Mouse (Mus musculus) left cerebral cortex, adult 8-10 months (tissue): Measurements from ENCODE around the gene Zbtb5. TPM values are rescaled to one million over a fixed set of nuclear protein-coding genes. Genes with fewer than 3 reads are reported as not detected.
"Not testable (repeated sequence)": the region's sequence is repeated elsewhere in the genome, so short reads cannot be mapped to it uniquely, and the experiment has no call there.

Experiments
- DNase-seq, 2 experiments: peaks; one replicate each; pipeline ENCODE4 v3.0.0; 2022; ENCODE audit warnings: low spot score in 2 of 2
- total RNA-seq, 4 experiments: library from RNA; stranded (reverse); gene quantifications; 2 replicates each; pipeline ENCODE4 v1.2.4; 2022

Gene Zbtb5
- 10 to 100 TPM in 1 of 4 experiments, 1 to 10 TPM in 3; 8.5 to 10.3 (median 9.5) TPM for total RNA-seq

DNA sequence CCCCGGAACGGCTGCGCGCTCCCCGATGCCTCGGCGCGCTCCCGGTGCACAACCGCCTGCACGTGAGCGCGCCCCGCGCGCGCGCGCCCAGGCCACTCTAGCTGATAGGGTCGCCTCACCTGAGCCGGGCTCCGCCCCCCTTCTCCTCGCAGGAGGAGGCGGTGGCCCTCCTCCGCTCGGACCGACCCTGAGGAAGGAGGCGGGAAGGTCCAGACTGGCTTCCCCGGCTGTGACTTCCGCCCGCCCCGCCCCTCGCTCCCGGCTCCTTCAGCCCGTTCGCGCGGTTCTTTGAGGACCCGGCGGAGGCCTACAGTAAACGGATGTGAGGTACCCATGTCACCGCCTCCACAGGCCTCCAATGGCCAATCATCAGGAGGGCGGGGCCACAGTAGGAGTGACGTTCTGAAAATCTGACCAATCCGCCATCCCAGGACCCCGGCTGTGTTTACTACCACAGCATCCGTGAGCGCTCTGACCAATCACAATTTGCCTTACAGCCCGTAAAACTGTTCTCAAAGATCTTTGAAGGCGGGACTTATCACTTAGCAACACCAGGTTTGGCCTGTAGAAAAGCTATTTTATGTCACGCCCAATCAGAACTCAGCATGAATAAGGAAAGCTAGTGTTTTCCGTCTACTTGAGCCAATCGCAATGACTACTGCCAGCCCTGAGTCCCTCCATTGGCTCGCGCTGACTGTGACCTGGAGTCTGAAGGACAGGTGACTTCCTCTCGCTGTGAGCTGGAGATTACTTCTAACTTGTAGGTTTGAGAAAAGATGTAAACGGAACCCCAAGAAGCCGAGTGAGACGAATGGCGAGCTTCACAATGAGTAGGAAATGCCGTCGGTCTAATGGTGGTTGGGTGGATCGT, at the start of gene Zbtb5:
Gene Zbtb5 (minus strand): TSS at position 308 of the 871 bp plus-strand sequence.
- DNase-seq: peak; percentile 97 to 100

DNA sequence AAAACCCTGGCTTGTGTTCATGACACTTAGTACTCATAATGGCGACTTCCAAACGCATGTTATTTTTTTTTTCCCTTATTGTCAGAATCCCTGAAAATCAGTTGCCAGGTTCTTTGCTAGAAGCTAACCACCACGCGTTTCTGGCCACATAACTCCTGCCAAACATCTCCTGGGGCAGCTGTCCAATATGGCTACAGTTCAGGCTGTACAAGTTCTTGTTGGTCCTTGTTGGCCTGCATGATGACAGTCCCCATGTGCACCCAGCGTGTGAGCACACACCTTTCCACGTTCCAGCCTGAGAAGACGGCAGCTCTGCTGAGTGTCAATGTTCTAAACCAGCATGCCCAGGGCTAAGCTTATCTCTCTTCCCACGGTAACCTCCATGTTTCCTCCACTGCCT, 43.2 kb upstream of the Zbtb5 start:
- DNase-seq: no peak

DNA sequence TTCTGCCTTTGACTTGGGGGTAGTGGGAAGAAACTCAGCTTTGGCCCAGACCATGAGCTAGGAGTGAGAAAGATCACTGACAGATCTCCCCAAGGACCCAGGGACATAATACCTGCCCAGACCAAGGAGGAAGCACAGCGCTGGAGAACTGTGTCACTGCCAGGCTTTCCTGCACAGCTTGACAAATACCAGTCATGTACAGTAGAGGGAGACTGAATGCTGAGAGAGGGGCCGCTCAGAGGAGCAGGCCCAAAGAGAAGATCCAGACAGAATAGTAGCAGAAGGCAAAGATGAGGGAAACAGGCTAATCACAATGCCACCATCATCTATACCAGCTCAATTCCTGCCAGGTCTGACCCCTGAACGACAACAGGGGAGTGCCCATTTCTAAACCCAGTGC, 42.6 kb upstream of the Zbtb5 start:
- DNase-seq: no peak

DNA sequence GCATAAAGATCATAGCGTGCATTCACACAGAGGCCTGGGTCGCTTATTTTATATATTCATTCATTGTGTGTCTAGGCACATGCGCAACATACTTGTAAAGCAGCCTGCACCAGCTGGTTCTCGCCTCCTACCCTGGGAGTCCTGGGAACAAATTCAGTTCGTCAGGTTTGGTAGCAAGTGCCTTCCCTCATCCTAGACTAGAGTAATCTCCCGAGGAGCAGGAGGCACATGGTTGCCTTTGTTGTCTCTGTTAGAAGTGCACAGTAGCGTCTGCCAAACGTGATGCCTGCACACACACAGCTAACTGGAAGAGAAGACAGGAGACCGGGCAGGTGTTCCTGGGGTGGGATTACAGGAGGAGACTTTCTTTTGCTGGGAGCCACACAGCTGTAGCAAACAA, 35.7 kb upstream of the Zbtb5 start:
- DNase-seq: peak in 1 of 2 experiments; percentile 37

DNA sequence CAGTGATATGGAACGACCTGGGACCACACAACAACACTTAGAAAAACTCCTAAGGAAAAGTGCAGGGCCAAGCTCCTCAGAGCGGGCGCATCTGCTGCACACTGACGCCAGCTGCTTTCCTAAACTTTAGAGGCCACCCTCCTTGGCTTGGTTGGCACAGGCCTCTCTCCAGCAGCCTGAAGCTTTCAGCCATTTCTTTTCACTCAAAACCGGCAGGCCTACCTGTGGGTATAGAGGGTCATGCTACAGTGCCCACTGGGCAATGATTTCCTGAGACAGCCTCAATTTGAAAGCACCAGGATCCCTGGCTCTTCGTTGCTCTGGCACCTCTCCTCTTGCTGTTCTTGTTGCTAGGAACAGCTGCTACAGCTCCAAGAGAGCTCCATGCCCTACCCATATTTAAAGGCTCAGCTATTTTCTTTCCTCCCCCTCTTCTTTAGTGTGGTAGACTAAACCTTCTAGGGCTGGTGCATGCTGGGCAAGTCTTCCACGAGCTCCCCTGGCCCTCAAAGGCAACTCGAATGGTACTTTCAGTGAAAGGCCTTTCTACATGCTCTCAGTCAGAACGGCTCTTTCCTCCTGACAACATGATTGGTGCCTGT, 35.2 kb upstream of the Zbtb5 start:
- no peak for DNase-seq

DNA sequence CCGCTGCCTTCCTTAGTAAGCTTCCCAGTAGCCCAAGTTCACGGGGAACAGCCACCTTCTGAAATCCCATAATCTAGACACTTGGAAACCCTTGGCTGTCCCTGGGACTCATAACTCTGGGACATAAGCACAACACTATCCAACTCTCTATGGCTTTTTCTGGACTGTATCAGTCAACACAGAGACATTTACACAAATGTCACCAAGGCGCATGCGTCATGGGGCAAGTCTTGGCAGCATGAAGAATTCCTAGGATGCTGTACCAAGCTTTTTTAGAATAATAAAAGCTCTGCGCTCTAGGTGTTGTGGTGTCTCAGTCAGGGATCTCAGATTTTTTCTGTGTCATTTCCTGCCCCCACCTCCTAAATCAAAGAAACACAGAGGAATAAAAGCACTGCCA, 34.5 kb upstream of the Zbtb5 start:
- no peak for DNase-seq

DNA sequence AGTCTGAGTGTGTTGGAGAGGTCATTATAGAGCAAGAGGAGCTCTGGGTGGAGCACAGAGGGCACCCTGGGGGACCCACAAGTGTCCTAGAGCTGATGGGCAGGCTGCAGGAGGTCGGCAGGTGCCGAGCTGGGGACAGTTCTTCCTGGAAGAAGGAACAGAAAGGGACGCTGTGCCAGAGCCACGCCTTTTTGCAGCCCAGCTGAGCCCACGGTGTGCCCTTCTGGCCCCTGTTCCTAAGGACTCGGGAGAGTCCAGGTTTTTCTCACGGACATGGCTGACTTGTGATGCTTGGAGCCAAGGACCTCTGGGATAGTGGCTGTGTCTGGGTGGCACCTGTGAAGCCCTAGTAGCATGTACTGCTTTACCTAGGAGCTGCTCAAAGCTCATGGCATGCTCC, 28.6 kb upstream of the Zbtb5 start:
- DNase-seq: no peak

DNA sequence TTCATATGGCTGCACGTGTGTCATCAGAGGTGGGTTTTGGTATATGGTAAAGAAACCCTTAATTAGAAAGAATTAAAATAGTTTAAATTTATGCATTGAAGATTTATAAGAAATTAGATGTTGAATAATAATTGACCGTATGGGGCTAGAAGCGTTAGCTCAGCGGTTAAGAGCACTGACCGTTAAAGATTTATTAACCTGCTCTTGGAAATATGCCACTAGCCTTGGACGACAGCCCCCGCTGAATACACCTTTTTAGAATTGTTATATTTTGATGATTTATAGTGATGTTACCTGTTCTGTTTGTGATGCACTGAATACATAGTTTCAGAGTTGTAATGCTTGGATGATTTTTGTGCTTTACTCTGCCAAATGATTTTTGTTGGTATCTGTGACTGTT, 27.3 kb upstream of the Zbtb5 start:
- DNase-seq: not testable (repeated sequence)

DNA sequence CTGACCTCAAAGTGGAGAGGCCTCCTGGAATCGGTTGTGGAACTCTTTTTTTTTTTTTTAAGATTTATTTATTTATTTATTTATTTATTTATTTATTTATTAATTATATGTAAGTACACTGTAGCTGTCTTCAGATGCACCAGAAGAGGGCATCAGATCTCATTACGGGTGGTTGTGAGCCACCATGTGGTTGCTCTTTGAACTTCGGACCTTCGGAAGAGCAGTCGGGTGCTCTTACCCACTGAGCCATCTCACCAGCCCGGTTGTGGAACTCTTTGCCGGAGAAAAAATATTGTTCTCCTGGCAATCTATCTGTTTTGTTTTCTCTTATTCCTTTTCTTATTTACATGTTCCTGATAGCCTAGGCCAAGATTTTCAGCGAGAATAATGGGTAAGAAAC, 26.7 kb upstream of the Zbtb5 start:
- DNase-seq: not testable (repeated sequence)

DNA sequence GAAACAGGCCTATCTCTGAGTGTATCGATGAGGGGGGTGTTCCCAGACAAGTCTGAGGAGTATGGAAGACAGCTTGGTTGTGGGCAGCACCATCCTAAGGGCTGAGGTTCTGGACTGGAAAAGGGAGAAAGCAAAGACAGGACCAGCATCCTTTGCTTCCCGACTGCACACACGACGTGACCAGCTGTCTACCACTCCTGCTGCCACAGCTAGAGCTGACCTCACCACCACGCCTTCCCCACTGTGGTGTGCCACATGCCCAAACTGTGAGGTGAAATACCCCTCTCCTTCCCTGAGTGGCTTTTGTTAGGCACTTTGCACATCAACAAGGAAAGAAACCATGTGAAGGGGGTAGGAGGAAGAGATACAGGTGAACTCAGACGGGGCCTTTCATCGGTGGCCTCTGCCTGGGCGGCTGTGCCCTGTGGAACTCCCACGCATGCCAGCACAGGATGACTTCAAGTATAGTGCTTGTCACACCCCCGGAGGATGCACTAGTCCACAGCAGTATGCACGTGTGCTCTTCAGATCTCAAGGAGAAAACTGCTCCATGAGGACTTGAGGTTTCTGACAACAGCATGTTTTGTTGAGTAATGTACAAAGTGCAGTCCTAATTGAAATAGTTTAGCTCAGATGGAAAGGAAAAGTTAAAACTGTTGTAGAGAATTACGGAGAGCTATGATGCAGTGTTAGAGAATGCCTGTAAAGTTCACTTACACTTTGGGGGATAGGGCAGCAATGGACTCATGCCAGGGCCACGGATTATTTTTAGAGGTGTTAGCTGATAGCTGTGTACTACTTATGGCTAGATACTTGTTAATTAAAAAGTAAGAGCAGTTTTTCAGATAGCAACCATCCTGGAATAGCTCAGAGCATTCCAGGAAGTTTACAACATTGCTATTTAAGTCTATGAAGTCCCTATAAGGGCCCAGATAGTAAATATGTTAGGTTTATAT, 25.5 kb upstream of the Zbtb5 start:
- DNase-seq: no peak

DNA sequence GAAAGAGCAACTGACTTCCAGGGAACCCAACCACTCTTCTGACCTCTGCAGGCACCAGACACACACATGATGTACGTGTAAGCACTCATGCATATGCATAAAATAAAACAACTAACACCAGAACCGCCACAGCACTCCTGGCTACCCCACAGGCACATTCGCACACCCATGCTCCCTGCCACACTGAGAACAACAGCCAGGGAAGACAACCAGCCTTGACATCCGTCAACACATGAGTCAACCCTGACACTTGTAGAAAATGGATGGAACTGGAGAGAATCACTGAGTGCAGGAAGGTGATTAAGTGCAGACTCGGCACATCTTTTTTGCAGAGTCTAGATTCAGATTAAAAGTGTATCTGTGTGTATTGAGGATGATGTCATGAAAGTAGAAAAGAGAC, 24.4 kb upstream of the Zbtb5 start:
- DNase-seq: no peak

DNA sequence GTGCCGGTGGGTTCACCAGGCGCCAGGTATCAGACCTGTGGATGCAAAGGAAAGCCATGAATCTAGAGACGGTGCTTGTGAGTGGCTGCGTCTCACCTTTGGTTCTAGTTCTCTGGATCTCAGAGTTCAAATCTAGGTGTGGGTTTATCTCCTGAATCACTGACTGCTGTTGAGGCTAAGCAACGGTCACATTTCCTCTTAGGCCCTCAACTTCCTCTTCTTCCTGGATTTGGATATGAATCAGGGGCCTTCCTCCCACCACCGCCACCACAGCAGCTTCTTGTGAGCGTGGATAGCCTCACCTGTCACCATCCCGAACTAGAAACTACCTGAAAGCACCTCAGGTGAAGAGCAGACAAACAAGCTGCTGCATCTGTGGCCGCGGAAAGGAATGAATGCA, 23.8 kb upstream of the Zbtb5 start:
- DNase-seq: no peak

DNA sequence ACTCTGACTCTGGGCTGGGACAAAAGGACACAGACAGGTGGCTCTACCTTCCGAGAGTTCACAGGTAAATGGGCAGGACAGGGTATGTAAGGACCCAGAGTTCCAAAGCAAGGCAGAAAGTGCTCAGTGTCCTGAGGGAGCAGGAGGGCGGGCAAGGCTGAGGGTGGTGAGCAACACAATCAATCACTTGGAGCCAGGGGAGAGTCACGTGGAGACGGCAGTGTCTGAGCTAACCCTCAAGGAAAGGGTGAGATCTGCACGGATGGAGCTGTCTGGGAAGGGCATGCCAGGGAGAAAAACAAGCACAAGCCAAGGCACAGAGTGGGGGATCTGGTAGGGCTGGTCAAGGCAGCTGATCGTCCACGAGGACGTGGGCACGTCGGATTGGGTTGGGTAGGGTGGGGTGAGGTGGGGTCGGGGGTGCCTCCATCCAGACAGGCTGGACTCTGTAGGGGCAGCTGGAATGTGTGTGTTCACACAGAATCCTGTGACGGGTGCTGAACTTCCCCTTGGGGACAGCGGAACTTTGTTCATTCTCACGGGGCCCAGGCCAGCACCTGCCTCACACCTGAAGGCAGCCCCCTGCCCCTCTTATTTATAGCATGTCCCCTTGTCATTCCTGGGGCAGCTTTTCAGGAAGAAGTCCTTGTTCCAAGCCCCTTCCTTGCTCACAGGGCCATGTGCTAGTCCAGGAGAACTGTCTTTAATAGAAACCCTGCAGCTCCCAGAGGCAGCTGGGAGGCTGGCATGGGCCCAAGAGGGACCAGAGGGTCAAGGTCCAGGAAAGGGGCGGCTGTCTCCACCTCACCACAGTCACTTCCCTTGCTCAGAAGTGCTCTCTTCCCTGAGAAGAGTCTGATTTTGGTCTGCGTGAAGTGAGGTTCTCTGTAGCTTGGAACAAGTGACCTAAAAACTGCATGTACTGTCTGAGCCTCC, 22.7 kb upstream of the Zbtb5 start:
- no peak for DNase-seq

DNA sequence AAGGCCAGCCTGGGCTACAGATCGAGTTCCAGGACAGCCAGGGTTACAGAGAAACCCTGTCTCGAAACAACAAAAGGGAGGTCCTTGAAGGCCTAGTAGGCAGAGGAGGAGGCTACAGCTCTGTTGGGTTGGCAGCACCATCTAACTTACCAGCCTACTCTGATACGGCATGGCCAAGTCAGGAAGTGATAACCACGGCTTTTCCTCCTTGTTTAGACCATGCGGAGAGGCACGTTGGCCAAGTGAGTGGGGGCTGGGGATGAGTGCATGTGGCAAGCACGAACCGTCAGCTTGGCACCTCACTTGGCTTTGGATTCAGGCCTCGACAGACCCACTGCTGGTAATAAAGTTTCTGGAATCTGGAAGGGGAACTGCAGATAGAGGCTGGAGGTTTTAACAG, 20.4 kb upstream of the Zbtb5 start:
- DNase-seq: no peak

DNA sequence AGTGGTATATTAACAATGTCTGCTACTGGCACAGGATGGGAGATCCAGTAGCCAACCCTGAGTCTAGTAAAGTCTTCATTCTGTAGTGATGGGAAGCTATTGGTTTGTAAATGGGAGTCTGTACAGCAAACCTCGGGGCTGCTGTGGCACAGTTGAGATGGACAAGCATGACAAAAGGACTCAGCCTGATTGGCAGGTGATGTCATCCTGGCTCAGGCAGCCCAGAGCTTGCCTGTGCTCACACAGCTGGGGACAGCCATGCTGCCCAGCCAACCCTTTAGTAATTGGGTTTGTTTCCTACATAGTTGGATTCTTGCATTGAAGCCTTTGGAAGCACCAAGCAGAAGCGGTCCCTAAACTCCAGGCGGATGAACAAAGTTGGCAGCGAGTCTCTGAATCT, 14.2 kb upstream of the Zbtb5 start:
- no peak for DNase-seq

DNA sequence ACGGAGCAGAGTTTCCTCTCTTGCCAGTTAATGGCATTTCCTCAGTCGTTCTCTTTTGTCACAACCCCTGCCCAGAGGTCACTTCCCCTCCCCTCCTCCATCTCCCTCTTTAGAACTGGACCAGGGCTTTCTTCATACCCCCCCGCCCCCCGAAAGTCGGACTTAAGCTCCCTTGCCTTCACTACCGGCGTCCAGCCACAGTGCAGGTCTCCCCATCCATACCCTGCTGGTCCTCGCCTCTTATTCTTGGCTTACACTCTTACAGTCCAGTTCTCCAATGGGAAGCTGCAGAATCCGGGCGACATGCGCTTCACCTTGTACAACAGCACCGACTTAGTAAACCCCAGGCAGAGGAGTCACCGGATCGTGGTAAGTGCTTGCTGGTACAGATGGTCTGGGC, 6.8 kb upstream of the Zbtb5 start:
- DNase-seq: no peak

DNA sequence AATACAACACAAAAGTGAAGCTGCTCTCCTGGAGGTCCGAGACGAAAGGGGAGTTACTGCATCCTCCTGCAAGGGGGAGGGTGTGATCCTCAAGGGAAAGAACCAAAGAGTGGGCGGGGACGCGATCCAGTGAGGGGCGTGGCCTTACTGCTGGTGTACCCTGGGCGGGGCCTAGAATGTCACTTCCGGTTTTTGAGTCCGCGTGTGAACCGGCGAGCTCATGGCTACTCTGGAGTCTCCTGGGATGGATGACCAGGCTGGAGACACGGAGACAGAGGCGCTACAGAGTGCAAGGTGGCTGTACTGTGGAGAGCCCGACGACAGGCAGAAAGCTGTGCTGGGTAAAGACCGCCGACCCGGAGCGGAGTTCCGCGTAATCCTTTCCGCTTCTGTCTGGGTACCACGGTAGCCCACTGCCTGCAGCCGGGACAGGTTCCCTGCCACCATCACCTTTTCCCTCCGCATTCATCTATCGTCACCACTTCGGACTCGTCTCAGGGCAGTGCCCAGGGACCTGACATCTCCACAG, 6.3 kb upstream of the Zbtb5 start, which contains the start of gene Polr1e:
Gene Polr1e (plus strand): TSS at position 132 of the 529 bp plus-strand sequence.
- peak; percentile 72 to 85 for DNase-seq

DNA sequence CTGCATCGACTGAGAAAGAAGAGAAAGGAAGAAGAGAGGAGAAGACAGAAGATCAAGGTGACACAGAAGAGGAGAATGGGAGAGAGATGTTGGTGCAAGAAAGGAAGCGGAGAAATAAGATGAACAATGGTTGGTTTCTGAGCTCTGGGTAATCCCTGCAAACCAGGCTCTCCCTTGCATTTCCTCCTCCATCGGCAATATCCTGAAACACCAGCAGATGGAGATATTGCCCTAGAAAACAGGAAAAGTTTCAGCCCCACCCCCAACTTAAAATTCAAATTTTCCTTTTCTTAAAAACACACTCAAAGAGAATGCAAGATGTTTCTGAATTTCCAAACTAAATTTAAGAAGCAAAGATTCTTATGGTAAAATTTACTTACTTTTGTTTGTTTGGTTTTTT, 3.4 kb upstream of the Zbtb5 start:
- no peak for DNase-seq

DNA sequence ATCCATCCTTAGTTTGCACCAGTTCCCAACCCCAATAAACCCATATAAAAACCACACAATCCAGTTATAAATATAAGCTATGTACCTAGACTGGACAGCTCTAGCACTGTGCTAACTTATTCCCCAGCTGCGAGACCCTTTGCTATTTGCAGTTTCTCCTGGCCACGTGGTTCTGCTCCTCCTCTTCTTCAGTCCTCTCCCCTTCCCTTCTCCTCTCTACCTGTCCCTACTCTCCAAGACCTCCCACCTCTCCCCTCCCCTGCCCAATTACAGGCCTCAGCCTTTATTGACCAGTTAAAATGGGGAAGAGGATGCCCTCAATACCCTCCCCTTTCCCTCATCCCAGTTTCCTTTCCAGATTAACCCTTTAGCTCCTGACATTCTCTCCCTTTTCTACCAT, 1.3 kb upstream of the Zbtb5 start:
- no peak for DNase-seq

DNA sequence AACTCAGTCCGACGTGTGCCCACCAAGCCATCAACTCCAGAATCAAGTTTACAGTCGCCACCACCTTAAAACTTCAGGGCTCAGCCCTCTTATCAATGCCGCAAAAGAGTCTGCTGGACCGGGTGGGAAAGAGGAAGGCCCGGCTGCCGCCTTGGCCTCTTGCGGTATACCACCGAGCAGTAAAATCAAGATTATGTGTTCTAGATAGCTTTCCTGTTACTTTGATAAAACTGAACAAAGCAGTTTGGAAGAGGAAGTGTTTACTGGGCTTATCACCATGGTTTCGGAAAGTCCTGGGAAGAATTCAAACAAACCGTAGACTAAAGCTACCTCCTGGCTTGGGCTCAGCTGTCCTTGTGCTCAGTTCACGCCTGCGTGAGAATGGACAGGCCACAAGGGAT, 819 bp upstream of the Zbtb5 start:
- DNase-seq: no peak
